Mouse (Mus musculus) heart, postnatal 0 days (tissue): ENCODE measurements at regions not wholly inside any gene's neighbourhood (a gene's known extent, or its start where the extent isn't known, plus 50 kb on each side); places are given as distances from the start of the nearest gene placed in this dataset.

Source experiments
- CTCF ChIP-seq: IDR thresholded peaks from 2 replicates; pipeline ENCODE4 v1.5.1; 2016; ENCODE audit warnings: antibody characterized with exemption, control low read depth, low read depth
- EP300 ChIP-seq: IDR thresholded peaks from 2 replicates; pipeline ENCODE4 v1.6.1; 2016; ENCODE audit warnings: antibody characterized with exemption, low read depth

DNA sequence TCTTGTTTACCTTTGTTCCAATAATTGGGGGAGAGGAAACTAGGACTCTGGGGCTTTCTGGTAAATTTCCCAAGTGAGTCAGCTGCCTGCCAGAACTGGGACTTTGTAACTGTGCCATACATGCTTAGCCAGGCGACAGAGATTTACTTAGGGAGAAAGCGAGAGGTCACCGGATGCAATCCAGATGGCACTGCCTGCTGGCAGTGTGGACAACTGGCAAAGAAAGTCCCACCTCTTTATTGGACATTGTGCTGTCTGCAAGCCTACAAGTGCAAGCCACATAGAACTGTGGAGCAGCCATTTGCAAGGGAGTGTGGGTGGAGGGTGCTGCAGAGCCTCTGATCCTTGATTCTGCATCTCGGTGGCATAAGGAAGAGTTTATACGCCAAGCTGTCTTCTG lies 362.7 kb downstream of the Rps15a start:
- TF ChIP-seq CTCF (no peak), EP300 (no peak)
